Mouse (Mus musculus) spleen, adult 18-20 months (tissue): Measurements from ENCODE around the gene Btbd16.
A peak's percentile ranks its signal among the peaks of the same experiment; 100 is the strongest.

Experiments used
- DNase-seq, 2 experiments: peaks; one replicate each; pipeline ENCODE4 v3.0.0; 2022; ENCODE audit warnings: mixed read lengths in 2 of 2

The Btbd16 gene

GRCm38 (mm10) chr7:130770707-130771106 is 3.2 kb upstream of the Btbd16 start:
- DNase-seq: peak; percentile 47 to 74

DNA sequence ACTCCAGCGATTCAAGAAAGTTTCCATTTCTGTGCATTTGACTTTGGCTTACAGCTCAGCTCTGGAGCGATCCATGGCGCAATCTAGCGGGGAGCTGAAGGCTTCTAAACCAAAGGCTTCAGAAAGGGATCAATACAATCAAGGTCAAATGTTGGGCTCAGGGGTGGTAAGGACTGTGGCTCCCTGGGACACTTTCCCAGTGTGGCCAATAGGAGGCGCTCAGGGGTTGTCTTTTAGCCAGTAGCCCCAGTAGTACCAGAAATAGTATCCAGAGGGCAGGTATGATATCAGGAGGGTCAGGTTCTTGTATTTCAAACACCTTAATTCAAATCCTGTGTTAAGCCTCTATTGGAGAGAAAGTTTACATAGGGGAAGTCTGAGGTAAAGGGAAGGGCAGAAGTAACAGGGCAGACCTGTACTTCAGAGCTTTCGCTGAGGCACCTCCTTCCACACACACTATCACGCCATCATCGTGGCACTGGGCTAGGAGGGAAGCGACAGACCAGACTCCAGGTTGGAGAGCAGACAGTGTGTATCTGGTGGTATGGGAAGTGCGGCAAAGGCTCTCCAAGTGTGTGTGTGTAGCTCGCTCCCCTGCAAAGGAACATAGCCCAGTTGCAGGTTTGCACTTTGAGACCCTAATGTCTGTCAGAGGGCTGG is 568 bp upstream of the Btbd16 start:
- peak in 1 of 2 experiments; percentile 38 for DNase-seq

DNA sequence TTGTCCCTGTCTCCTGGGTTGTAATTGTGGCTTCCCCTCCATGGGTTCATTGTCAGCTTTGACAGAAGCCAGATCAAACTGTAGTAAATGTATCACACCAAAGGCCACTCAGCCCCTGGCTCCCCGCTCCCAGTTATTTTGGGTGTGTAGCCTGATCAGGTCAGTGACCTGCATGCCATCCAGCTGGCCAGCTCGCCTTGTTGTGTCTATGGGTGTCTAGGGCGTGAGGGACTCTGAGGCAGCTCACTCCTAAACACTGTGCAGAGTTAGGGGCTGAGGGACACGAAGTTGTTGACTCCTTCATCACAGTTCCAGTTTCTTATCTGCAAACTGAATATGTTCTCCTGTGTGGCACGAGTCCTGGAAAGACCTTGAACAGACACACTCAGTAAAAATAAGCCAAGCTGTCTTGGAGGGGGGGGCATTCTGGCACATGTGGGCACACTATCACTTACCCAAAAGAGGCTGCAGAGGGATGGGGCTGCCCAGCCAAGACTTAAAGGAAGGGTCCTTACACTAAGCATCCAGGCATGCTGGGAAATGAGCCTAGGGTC is 7.1 kb downstream of the Btbd16 start:
- no peak for DNase-seq

DNA sequence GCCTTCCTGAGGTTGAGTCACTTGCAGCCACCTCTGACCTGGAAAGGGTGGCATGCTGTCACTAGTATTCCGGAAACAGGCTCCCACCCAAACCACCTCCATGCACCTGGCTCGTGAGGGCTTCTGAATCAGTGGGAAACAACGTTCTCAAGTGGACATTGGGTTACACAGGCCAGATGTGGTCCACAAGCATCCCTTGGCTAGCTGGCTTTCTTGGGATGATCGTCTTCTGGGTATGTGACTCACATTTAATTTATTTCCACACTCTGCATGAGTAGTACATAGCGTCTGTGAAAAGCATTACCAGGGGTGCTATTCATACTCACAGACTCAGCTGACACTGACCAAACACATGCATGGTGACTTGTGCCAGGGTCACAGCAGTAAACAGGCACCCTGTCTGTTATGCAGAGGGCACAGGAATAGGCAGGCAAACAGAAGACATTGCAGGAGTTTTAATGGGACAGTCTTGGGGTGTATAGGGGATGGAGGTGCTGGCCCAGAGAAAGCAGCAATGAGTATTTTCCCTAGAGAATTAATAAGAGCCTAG is 8.7 kb downstream of the Btbd16 start:
- no peak for DNase-seq

DNA sequence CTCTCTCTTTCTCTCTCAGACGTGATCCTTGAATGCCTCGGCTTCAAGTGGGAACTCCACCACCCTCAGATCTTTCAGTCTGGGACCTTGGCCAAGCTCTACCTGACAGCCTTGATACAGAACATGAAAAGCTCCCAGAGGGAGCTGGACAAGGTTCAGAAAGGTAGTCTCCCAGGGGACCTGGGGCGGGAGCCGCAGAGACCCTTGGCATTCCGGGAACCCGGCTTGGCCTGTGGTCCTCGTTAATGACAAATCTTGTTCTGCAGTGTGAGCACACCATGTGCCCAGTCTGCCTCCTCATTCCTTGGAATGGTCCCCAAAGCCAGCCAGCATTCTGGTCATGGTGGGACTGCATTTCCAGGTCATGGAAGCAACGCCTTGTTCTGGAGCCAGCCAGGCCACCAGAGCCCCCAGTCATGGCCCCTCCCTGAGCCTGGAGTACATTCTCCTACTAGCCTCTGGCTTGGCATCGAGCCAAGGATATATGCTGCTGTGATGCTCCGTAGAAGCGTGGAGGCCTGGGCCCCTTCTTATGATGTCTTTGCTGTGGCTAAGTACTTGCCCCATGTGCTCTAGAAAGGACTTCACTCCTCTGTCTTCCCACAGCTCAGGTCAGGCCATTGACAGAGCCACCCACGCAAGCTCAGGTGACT is 12.2 kb downstream of the Btbd16 start:
- no peak for DNase-seq

DNA sequence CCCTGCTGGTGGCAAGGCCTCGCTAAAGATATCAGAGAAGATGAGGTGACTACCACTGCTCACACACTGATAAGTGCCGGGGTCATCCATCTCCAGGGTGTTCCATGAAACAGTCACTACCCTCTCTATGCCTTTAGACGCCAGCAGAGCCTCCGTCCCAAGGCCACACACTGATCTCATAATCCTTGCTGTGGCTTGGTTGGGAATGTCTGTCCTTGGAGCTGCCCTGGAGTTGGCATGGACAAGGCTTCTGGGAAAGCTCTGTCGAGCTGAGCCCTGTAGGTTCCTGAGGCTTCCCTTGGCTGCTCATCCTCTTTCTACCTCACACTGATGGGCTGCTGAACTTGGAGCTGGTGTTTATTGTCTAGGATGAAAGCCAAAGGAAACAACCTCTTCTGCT is 12.8 kb downstream of the Btbd16 start:
- no peak for DNase-seq

DNA sequence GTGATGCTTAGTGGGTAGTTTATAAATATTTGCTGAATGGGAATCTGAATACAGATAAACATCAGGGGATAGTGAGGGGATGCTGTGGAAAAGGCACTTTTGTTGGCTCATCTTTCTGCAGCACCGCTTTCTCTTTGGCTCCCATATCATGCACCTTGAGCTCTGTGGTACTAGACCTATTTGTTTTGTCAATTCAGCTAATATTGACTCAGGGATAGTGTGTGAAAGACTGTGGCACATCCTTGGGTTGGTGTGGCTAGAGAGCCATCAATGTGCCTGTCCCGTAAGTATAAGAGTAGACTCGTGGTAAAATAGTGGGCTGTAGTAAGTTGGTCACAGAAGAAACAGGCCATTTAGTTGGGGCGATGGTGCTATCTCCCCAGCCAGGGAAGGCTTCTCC is 13.7 kb downstream of the Btbd16 start:
- DNase-seq: no peak

GRCm38 (mm10) chr7:130788950-130789349 is 15.1 kb downstream of the Btbd16 start:
- no peak for DNase-seq

GRCm38 (mm10) chr7:130789456-130789855 is 15.6 kb downstream of the Btbd16 start:
- DNase-seq: no peak

DNA sequence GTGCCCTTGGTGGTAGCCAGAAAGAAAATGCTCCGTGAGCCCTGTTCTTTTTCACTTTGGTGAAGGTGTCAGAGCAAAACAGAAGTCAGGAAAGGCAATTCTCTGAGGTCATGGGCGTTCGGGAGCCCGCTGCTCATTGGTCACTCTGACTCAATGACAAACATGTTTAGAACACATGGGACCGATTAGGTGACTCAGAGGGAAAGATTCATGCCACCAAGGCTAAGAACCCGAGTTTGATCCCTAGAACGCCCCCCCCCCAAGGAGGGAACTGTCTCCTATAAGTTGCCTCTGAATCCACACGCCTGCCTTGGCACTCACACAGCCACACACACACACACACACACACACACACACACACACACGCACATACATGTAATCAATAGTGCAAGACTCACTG is 19.8 kb downstream of the Btbd16 start:
- DNase-seq: no peak

- DNase-seq: no peak
Measured at GRCm38 (mm10) chr7:130796786-130797185, 22.9 kb downstream of the Btbd16 start.

DNA sequence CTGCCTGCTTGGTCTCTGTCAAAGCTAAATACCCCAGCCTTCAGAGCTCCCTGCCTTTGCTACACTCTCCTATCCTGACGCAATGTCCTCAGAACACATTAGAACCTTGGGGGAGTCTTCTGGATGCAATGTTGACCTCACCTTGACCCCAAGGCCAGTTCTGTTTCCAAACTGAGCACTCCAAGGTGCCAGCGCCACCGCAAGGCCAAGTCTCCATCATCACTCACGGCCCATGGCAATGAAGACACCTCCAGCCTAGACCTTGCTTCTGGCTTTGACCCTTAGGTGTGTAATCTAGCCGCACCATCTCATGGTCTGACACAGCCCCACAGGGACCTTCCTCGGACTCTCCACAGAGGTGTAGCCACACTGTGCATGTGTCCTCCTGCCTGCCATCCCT is 23.7 kb downstream of the Btbd16 start:
- no peak for DNase-seq

DNA sequence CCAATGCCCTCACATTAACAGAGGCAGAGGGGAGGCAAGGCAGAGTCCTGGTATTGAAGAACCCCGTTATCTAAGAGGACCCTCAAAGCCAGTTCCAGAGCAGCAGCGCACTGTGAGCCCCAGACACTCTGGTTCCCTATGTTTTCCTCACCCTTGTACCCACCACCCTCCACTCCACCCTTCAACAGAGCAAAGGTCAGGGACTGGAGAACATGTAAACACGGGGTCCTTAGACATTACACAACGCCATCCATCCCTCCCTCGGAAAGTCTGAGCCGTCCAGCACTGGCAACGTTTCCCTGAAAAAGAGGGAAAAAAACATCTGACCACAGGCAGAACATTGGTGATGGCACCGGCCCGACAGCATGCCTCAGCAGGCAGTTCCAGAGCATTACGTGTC is 25.5 kb downstream of the Btbd16 start:
- no peak for DNase-seq

DNA sequence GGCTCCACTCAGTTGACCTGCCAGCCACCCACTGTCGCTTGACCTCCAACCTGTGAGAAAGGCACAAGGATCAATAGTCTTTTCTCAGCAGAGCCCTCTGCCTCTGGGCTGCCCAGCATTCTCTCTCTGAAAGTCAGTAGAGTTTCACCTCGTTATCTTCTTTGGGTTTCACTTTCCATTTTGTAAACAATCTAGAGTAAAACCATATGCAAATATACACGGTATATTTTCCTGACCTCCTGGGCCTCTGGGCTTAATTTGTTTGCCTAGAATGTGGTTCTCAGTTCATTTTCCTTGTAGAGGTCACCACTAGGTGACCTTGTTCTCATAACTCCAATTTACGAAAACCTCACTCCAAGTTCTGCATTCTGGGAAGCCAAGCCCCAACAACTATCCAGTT is 26.8 kb downstream of the Btbd16 start:
- no peak for DNase-seq

- DNase-seq: no peak
Measured at GRCm38 (mm10) chr7:130801811-130802210, 27.9 kb downstream of the Btbd16 start.

- DNase-seq: no peak
Measured at GRCm38 (mm10) chr7:130803251-130803825, 29.5 kb downstream of the Btbd16 start.

DNA sequence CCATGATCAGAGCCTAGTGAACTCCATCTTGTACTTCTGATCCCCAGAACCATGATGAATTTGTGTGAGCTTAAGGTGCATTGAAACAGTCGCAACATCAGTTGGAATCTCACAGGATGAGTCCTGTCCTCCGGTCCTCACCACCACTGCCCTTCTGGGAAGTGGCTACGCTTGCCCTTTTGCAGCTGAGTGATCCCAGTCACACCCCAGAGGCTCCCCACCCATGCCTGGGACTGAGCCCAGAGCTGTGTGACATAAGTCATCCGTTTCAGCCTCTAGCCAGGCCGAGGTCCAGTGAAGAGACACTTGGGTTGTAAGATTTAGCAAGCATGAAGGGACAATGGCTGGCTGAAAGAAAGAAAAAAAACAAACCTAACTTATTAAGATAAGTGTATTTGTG is 31.1 kb downstream of the Btbd16 start:
- no peak for DNase-seq

GRCm38 (mm10) chr7:130807749-130808148 is 33.9 kb downstream of the Btbd16 start:
- no peak for DNase-seq

DNA sequence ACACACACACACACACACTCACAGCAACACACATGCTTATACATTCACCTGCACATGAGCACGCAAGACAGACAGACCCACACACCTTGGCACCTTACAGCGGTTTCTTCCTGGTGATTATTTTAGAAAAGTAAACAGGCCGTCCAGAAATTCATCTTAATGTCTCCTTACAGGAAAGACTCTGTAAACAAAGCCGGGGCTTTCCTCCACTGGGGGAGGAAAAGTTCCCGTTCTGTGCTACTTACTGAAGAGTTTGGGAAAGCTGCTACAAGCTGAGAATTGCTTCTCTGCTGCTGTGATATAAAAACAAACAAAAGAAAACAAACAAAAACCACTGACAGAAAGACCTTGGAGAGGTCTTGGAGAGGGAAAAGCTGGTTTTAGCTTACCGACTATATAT is 34.8 kb downstream of the Btbd16 start:
- no peak for DNase-seq

GRCm38 (mm10) chr7:130810238-130810637 is 36.4 kb downstream of the Btbd16 start:
- no peak for DNase-seq

GRCm38 (mm10) chr7:130812407-130812806 is 38.5 kb downstream of the Btbd16 start:
- no peak for DNase-seq

GRCm38 (mm10) chr7:130815601-130816000 is 41.7 kb downstream of the Btbd16 start:
- DNase-seq: no peak

GRCm38 (mm10) chr7:130816243-130816642 is 42.4 kb downstream of the Btbd16 start:
- DNase-seq: no peak

DNA sequence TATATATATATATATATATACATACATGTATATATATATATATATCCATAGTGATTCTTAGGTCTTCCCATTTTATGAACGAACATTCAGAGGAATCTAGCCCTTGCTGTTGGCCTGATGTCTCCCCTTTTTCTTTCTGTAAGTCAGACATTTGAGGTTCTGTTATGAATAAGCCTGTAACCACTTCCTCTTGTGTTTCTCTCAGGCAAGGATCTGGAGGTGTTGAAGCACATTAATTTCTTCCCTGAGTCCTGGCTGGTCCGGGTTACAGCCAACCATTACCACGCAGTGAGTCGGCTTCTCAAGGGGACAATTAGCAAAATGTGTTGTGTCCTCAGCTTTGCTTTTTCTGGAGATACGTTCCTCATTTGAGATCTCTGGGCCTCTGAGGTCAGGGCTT is 44.9 kb downstream of the Btbd16 start:
- no peak for DNase-seq
